Mouse (Mus musculus): ENCODE data around the gene Syne1.

DNA sequence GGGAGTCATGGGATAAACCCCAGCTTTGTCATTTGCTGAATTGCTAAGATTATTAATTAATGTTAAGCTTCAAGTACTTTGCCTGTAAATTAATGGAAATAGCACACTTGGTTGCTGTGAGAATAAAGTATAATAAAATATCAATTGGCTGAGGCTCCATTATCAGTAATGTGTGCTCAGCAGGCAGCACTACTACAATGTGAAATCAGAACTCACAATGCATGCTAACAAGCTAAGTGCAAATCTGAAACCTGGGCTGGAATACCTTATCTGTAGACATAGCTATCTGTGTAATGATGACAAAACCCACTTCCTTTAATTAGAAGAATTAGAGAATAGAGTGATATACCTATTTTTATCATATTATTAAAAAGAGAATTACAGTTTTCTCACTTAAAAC is 97.5 kb downstream of the Syne1 start:
- no peak for TF ChIP-seq CTCF (IDR thresholded peaks at IDR 0.05)
- TF ChIP-seq EP300 (IDR thresholded peaks at IDR 0.05): no peak
